Mouse (Mus musculus): Measurements from ENCODE around the gene Tbc1d12. TPM values are rescaled to one million over a fixed set of nuclear protein-coding genes. Genes with fewer than 3 reads are reported as not detected.

Tbc1d12 gene
- polyA plus RNA-seq, 1 experiment from 2014 or later: 1.8 TPM

- no peak for ATAC-seq (ENCODE audit: insufficient read depth, low FRiP score)
- Histone ChIP-seq H3K4me1 (ENCODE audit: control insufficient read depth, insufficient read depth, low read length) (no peaks in the 10 kb centered on the region), H3K9ac (ENCODE audit: low read length) (no peak overlapping the region), H3K27me3 (ENCODE audit: control insufficient read depth, insufficient read depth, low read length) (no peaks in the 10 kb centered on the region), H3K4me3 (replicated peaks; ENCODE audit: low read length) (no peak overlapping the region), H3K27ac (ENCODE audit: low read length) (no peak overlapping the region), H3K4me2 (ENCODE audit: low read depth, low read length) (no peak overlapping the region), H3K36me3 (ENCODE audit: control insufficient read depth, insufficient read depth, low read length) (no peaks in the 10 kb centered on the region; the same call in 1 of the 2 replicates), H3K9me3 (replicated peaks; ENCODE audit: control insufficient read depth, low read length) (no peaks in the 10 kb centered on the region)
Measured at GRCm38 (mm10) chr19:38880300-38880699, 43.9 kb downstream of the Tbc1d12 start.

- H3K4me1 ChIP-seq (ENCODE audit: control insufficient read depth, insufficient read depth, low read length): no peaks in the 10 kb centered on the region
- no peak overlapping the region for H3K4me3 ChIP-seq (replicated peaks; ENCODE audit: low read length)
- no peaks in the 10 kb centered on the region for H3K27me3 ChIP-seq (ENCODE audit: control insufficient read depth, insufficient read depth, low read length)
- no peak overlapping the region for H3K27ac ChIP-seq (ENCODE audit: low read length)
- no peak overlapping the region for H3K4me2 ChIP-seq (ENCODE audit: low read depth, low read length)
- H3K36me3 ChIP-seq (ENCODE audit: control insufficient read depth, insufficient read depth, low read length): no peaks in the 10 kb centered on the region
- no peak for ATAC-seq (ENCODE audit: insufficient read depth, low FRiP score)
- no peak overlapping the region for H3K9ac ChIP-seq (ENCODE audit: low read length)
- WGBS: 57% methylated on average over 12 of the region's 12 CpGs
- H3K9me3 ChIP-seq (replicated peaks; ENCODE audit: control insufficient read depth, low read length): no peaks in the 10 kb centered on the region
Measured at GRCm38 (mm10) chr19:38901146-38902135, 65.1 kb downstream of the Tbc1d12 start.

- Histone ChIP-seq H3K9ac (ENCODE audit: low read length) (no peak overlapping the region), H3K4me1 (ENCODE audit: control insufficient read depth, insufficient read depth, low read length) (no peaks in the 10 kb centered on the region), H3K36me3 (ENCODE audit: control insufficient read depth, insufficient read depth, low read length) (no peaks in the 10 kb centered on the region), H3K4me3 (replicated peaks; ENCODE audit: low read length) (no peak overlapping the region), H3K27me3 (ENCODE audit: control insufficient read depth, insufficient read depth, low read length) (no peaks in the 10 kb centered on the region), H3K4me2 (ENCODE audit: low read depth, low read length) (no peak overlapping the region), H3K9me3 (replicated peaks; ENCODE audit: control insufficient read depth, low read length) (no peaks in the 10 kb centered on the region), H3K27ac (ENCODE audit: low read length) (no peak overlapping the region)
- 92% methylated on average over 5 of the region's 5 CpGs for WGBS
- ATAC-seq (ENCODE audit: insufficient read depth, low FRiP score): no peak
Measured at GRCm38 (mm10) chr19:38902501-38902900, 66.1 kb downstream of the Tbc1d12 start.

GRCm38 (mm10) chr19:38913786-38914185 is 77.4 kb downstream of the Tbc1d12 start:
- ATAC-seq (ENCODE audit: insufficient read depth, low FRiP score): no peak

GRCm38 (mm10) chr19:38914926-38915325 is 78.5 kb downstream of the Tbc1d12 start:
- no peak overlapping the region for H3K4me2 ChIP-seq (ENCODE audit: low read depth, low read length)
- no peaks in the 10 kb centered on the region for H3K36me3 ChIP-seq (ENCODE audit: control insufficient read depth, insufficient read depth, low read length)
- H3K9me3 ChIP-seq (replicated peaks; ENCODE audit: control insufficient read depth, low read length): no peaks in the 10 kb centered on the region
- 92% methylated on average over 15 of the region's 15 CpGs for WGBS
- no peaks in the 10 kb centered on the region for H3K4me1 ChIP-seq (ENCODE audit: control insufficient read depth, insufficient read depth, low read length)
- H3K4me3 ChIP-seq (replicated peaks; ENCODE audit: low read length): no peak overlapping the region
- no peak overlapping the region for H3K27ac ChIP-seq (ENCODE audit: low read length)
- no peaks in the 10 kb centered on the region for H3K27me3 ChIP-seq (ENCODE audit: control insufficient read depth, insufficient read depth, low read length)
- ATAC-seq (ENCODE audit: insufficient read depth, low FRiP score): no peak
- H3K9ac ChIP-seq (ENCODE audit: low read length): no peak overlapping the region

More at GRCm38 (mm10) chr19:38913786-38914185, 77.4 kb downstream of the Tbc1d12 start:
- Histone ChIP-seq H3K27me3 (ENCODE audit: control insufficient read depth, insufficient read depth, low read length) (no peaks in the 10 kb centered on the region), H3K9me3 (replicated peaks; ENCODE audit: control insufficient read depth, low read length) (no peaks in the 10 kb centered on the region), H3K4me1 (ENCODE audit: control insufficient read depth, insufficient read depth, low read length) (no peaks in the 10 kb centered on the region), H3K4me3 (replicated peaks; ENCODE audit: low read length) (no peak overlapping the region), H3K4me2 (ENCODE audit: low read depth, low read length) (no peak overlapping the region), H3K9ac (ENCODE audit: low read length) (no peak overlapping the region), H3K27ac (ENCODE audit: low read length) (no peak overlapping the region), H3K36me3 (ENCODE audit: control insufficient read depth, insufficient read depth, low read length) (no peaks in the 10 kb centered on the region)
- 89% methylated on average over 9 of the region's 9 CpGs for WGBS

- Histone ChIP-seq H3K9me3 (replicated peaks; ENCODE audit: control insufficient read depth, low read length) (no peaks in the 10 kb centered on the region), H3K27me3 (ENCODE audit: control insufficient read depth, insufficient read depth, low read length) (no peaks in the 10 kb centered on the region), H3K4me2 (ENCODE audit: low read depth, low read length) (no peak overlapping the region), H3K4me1 (ENCODE audit: control insufficient read depth, insufficient read depth, low read length) (no peaks in the 10 kb centered on the region), H3K9ac (ENCODE audit: low read length) (no peak overlapping the region), H3K4me3 (replicated peaks; ENCODE audit: low read length) (no peak overlapping the region), H3K27ac (ENCODE audit: low read length) (no peak overlapping the region), H3K36me3 (ENCODE audit: control insufficient read depth, insufficient read depth, low read length) (no peaks in the 10 kb centered on the region)
- 43% methylated on average over 3 of the region's 3 CpGs for WGBS
- ATAC-seq (ENCODE audit: insufficient read depth, low FRiP score): no peak
Measured at GRCm38 (mm10) chr19:38915677-38916076, 79.3 kb downstream of the Tbc1d12 start.

GRCm38 (mm10) chr19:38928481-38929158 is 92.2 kb downstream of the Tbc1d12 start:
- ATAC-seq (ENCODE audit: insufficient read depth, low FRiP score): no peak

GRCm38 (mm10) chr19:38929471-38930251 is 93.3 kb downstream of the Tbc1d12 start:
- no peak for ATAC-seq (ENCODE audit: insufficient read depth, low FRiP score)
- H3K4me2 ChIP-seq (ENCODE audit: low read depth, low read length): peak overlapping the region; percentile 85

More at GRCm38 (mm10) chr19:38928481-38929158, 92.2 kb downstream of the Tbc1d12 start:
- no peaks in the 10 kb centered on the region for H3K9me3 ChIP-seq (replicated peaks; ENCODE audit: control insufficient read depth, low read length)
- no peaks in the 10 kb centered on the region for H3K27me3 ChIP-seq (ENCODE audit: control insufficient read depth, insufficient read depth, low read length)
- no peak overlapping the region for H3K4me2 ChIP-seq (ENCODE audit: low read depth, low read length)
- no peak overlapping the region for H3K27ac ChIP-seq (ENCODE audit: low read length)
- peaks cover 7% of the 10 kb centered on the region for H3K4me1 ChIP-seq (ENCODE audit: control insufficient read depth, insufficient read depth, low read length)
- H3K4me3 ChIP-seq (replicated peaks; ENCODE audit: low read length): no peak overlapping the region
- no peaks in the 10 kb centered on the region for H3K36me3 ChIP-seq (ENCODE audit: control insufficient read depth, insufficient read depth, low read length)
- 94% methylated on average over 11 of the region's 11 CpGs for WGBS
- H3K9ac ChIP-seq (ENCODE audit: low read length): no peak overlapping the region

More at GRCm38 (mm10) chr19:38929471-38930251, 93.3 kb downstream of the Tbc1d12 start:
- Histone ChIP-seq H3K4me3 (replicated peaks; ENCODE audit: low read length) (peak overlapping the region; percentile 82), H3K36me3 (ENCODE audit: control insufficient read depth, insufficient read depth, low read length) (no peaks in the 10 kb centered on the region), H3K9me3 (replicated peaks; ENCODE audit: control insufficient read depth, low read length) (no peaks in the 10 kb centered on the region), H3K27me3 (ENCODE audit: control insufficient read depth, insufficient read depth, low read length) (no peaks in the 10 kb centered on the region), H3K4me1 (ENCODE audit: control insufficient read depth, insufficient read depth, low read length) (peaks cover 7% of the 10 kb centered on the region), H3K27ac (ENCODE audit: low read length) (no peak overlapping the region), H3K9ac (ENCODE audit: low read length) (peak overlapping the region; percentile 92)
- WGBS: 59% methylated on average over 13 of the region's 13 CpGs

Measured in stomach, embryonic 16.5 days (tissue).